Mouse (Mus musculus) kidney, adult 9 months (tissue): ENCODE measurements at regions not wholly inside any gene's neighbourhood (a gene's known extent, or its start where the extent isn't known, plus 50 kb on each side); places are given as distances from the start of the nearest gene placed in this dataset.

ENCODE experiments used
- DNase-seq: peaks from one replicate; pipeline ENCODE4 v3.0.0; 2022

GRCm38 (mm10) chr2:131672223-131672622 lies 110.1 kb upstream of the Adra1d start:
- DNase-seq: no peak

GRCm38 (mm10) chr2:131670876-131671275 lies 108.8 kb upstream of the Adra1d start:
- DNase-seq: no peak

- no peak for DNase-seq
Measured at GRCm38 (mm10) chr2:131667874-131668273, 105.8 kb upstream of the Adra1d start.

- DNase-seq: no peak
Measured at GRCm38 (mm10) chr2:131666841-131667364, 104.8 kb upstream of the Adra1d start.

- no peak for DNase-seq
Measured at GRCm38 (mm10) chr2:131664575-131664974, 102.5 kb upstream of the Adra1d start.

GRCm38 (mm10) chr2:131663199-131663809 lies 101.2 kb upstream of the Adra1d start:
- DNase-seq: peak; percentile 9

GRCm38 (mm10) chr2:131652197-131652596 lies 90.1 kb upstream of the Adra1d start:
- DNase-seq: no peak

GRCm38 (mm10) chr2:131650611-131651153 lies 88.6 kb upstream of the Adra1d start:
- DNase-seq: no peak

GRCm38 (mm10) chr2:131644166-131644858 lies 82.2 kb upstream of the Adra1d start:
- no peak for DNase-seq

GRCm38 (mm10) chr2:131642456-131642855 lies 80.4 kb upstream of the Adra1d start:
- DNase-seq: no peak

- DNase-seq: no peak
Measured at GRCm38 (mm10) chr2:131638996-131639605, 77.0 kb upstream of the Adra1d start.

- no peak for DNase-seq
Measured at GRCm38 (mm10) chr2:131635791-131636190, 73.7 kb upstream of the Adra1d start.

- no peak for DNase-seq
Measured at GRCm38 (mm10) chr2:131617916-131618315, 55.8 kb upstream of the Adra1d start.

- DNase-seq: no peak
Measured at GRCm38 (mm10) chr2:131612486-131612885, 50.4 kb upstream of the Adra1d start.
